Mouse (Mus musculus): ENCODE measurements around the gene Mmp24.
"Not testable (repeated sequence)": the region's sequence is repeated elsewhere in the genome, so short reads cannot be mapped to it uniquely, and the experiment has no call there.

Gene Mmp24

DNA sequence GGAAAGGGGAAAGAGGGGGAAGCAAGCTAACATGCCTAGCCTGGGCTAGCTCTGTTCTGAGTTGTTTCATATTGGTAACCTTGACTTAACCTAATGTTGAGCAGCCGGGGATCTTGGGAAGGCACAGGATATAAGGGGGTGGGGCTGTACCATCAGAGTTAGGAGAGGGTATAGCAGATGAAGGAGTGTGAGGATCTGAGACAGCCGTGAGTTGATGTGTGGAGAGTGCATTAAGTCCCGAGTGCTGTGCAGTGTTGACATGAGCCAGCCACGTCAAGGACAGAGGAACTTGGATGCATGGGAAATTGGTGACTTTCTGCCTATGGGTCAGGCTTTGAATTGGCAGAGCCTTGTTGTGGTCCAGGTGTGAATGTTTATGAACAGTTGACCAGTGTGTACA is 37.5 kb downstream of the Mmp24 start:
- no peak for DNase-seq (ENCODE audit: low read depth, low spot score)

DNA sequence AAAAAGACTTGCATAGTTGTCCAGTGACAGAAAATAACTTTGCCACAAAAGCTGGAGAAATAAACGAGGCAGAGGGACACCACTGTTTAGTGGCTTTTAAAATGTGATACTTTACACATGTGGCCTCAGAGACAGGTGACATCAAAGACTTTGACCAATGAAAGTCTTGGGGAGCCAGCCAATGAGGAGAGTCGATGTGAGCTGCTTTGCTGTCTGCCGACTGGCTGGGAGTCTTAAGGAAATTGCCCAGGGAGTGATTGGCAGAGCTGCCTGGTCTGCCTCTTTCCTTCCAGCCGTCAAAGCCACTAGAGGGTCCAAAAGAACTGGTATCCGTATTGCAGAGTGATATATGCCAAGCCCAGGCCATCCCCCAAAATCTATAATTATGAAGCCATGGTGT is 39.7 kb downstream of the Mmp24 start:
- no peak for DNase-seq (ENCODE audit: low read depth, low spot score)

DNA sequence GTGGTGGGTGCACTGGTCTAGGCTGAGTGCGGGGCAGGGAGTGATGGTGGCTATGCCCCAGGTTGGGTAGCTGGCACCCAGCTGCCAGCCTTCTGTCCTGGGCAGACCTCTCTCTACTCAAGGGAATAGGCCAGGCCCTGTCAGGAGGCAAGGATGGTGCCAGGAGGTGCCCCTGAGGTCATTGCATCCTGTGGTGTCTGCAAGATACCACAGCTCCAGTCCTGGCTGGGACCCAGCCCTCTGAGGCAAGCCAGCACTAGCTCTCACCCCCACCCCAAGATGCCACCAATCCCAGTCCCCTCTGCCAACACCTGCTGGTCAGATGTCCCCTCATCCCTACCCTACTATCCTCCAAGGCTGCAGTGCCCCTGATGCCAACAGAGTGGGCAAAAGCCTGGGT is 41.0 kb downstream of the Mmp24 start:
- DNase-seq (ENCODE audit: low read depth, low spot score), result no peak

DNA sequence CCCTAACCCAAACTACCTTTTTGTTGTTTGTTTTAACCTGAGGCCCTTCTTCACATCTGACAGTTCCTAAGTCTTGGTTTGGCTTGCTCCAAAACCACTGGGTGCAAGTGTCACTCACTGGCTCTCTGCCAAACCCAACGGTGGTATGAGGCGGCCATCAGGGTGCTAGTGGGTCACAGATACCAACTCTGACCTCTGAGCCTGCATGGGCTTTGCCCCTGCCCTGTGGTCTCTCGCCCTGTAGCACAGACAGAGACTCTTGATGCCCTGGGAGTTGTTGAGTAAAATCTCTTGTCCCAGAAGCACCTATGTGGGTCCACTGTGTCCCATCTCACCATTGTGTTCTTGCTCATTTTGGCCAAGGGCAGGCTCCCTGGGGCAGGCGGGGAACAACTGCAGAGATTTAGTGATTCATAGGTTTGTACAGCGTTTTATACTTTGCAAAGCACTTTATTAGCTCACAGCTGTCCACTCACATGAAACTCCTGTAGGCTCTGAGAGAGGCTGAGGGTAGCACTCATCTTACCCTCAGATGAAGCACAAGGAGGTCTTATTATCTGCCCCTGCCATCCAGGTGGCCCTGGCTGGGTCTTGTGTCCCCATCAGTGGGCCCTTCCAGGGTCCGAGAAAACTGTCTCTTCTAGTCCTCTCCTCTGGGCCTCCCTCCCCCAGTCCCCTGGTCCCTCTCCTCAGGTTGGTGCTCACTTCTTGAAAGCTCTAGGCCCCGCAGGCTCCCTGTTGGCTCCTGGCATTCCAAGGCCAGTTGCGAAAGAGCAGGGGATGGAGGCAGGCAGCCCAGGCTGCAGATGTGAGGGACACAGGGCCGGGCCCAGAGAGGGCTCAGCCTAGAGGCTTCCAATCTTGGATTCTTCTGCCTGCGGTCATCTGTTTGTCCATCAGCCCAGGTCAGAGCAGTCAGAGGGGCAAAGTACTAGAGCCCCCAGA is 42.4 kb downstream of the Mmp24 start:
- no peak for DNase-seq (ENCODE audit: low read depth, low spot score)

DNA sequence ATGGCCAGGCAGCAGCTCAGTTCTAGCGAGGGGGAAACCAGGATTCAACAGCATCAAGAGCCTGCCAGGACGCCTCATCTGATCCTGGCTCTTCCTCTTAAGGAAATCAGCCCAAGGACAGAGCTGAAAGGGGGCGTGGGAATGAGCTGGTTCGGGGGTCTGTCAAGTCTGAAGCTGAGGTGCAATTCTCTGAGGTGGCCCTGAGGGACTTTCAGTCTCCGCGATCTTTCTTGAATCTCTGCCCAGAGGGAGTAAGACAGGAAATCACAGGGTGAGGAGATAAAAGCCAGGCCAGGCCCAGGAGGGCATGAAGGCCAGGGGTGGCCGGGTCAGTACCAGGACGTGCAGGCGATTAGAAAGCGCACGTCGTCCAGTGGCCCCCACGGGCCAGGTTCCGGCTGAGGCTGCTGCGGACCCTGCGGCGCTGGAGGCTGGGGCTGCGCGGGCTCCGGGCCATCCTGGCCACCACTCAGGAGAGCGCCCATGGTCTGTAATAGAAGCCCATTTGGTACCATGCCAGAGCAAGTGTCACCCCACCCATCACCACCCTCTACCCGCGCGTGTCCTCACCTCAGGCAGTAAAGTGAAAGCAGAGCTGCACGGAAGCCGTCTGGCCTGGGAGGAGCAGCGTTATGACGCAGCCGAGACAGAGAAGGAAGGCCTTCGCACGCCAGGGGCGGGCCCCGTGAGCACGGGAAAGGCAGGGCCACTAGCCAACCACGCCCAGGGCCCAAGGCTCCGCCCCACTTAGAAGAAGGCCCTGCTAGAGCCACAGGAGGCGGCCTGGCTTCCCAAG is 43.7 kb downstream of the Mmp24 start:
- DNase-seq (ENCODE audit: low read depth, low spot score), result peak; percentile 87

DNA sequence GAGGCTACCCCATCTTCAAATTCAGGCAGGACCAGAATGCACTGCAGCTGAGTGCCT is 44.1 kb downstream of the Mmp24 start, which contains the start of gene BC029722:
BC029722 (minus strand) TSS at position 35 of the 57 bp plus-strand sequence.
- no peak for DNase-seq (ENCODE audit: low read depth, low spot score)

- DNase-seq (ENCODE audit: low read depth, low spot score), result no peak
Observed at GRCm38 (mm10) chr2:155819449-155820251, 44.5 kb downstream of the Mmp24 start.

DNA sequence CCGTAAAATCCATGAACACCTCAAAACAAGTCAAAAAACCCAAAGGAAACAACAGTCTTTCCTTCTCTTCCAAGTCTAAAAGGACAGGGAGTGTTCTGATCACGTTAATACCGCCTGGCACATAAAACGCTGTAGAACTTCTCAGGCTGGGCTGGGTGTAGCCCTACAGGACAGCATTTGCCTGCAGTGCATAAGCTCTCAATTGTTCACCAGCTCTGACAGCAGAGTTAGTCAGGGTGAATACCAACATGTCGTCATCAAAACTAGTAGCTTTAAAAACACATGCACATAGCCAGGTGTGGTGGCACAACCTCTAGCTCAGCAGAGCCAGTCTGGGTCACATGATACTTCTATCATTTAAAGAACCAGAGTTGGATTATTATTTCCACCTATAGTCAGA is 45.6 kb downstream of the Mmp24 start:
- DNase-seq (ENCODE audit: low read depth, low spot score), result no peak

GRCm38 (mm10) chr2:155823722-155824121 is 48.6 kb downstream of the Mmp24 start:
- no peak for DNase-seq (ENCODE audit: low read depth, low spot score)

DNA sequence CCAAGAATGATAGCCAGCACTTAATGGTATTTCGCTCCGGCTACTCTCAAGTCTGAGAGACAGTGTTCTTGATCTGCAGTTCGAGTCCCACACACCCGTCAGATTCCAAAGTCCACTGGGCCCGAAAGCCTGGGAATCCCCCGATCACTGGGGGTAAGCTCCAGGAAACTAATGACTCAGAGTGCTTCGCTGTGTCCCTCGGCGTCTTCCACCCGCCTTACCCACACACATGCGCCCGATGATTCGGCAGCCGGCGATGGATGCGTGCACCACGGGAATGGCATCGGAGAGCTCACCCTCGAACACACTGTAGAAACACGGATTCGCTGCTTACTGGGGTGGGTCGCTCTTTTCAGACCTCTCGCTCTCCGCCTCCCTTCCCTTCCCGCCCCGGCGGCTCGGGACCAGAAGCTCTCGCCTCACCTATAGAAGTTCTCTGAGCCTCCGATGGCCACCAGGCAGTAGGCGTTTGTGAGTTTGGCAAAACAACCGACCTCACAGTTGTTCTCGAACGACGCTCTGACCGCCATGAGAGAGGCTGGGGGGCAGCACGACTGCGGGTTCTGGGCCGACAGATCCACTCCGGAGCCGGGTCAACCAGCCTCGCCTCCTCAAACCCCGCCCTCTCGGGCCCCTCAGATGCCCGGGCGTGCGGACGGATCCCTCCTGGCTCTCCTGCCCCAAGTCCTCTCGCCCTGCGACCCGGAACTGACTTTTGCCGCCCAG is 50.9 kb downstream of the Mmp24 start:
- DNase-seq (ENCODE audit: low read depth, low spot score), result no peak

DNA sequence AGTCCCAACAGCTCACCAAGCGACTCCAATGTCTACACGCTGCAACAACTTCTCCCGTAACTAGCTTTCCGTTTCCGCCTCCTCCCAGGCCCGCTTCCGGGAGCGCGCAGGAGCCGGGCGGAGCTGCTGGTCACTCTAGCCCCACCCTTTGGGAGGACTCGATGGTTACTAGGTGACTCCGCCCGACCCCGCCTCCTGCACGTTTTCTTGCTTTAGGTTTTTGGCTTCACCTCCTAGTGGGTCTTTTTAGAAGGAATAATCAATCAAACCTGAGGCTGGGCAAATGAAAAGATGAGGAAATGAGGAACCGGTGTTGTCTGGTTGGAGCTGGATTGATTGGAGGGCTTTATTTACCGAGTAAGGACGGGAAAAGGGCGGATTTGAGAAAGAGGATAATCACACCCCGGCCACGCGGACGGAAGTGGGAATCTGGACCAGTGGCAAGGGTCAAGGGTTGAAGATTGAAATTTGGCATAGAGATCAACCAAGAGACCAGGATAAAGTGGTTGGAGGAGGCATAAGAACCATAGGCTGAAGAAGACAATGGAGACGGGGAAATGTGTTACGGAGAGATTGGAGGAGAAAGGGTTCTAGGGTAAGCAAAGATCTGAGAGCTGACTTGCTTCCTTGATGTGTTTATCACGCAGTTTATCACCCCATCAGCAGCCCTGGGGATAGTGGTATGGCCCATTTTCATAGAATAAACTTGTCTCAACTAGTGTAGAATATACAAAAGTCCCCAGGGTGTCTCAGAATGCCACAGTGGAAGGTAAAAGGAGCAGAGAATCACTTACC is 51.7 kb downstream of the Mmp24 start, which contains the start of gene Eif6:
Eif6 (minus strand) TSS at position 296 of the 795 bp plus-strand sequence.
- DNase-seq (ENCODE audit: low read depth, low spot score), result peak; percentile 86

GRCm38 (mm10) chr2:155830841-155831240 is 55.7 kb downstream of the Mmp24 start:
- DNase-seq (ENCODE audit: low read depth, low spot score), result no peak

DNA sequence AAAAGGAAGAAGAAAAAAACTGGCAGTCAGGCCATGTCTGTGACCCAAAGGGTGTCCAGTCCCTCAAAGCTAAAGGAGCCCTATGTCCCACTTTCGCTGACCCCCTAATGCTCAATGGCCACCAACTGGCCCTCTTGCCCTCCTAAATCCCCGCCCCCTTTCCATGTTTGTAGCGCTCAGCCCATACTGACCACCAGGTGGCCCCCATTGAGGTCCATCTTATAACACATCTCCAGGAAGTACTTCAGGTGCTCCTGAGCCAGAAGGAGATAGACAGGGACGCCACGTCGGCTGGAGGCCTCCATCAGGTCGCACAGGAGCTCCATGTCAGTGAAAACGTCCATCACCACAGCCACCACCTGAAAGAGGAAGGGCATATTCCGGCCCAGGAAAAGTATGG is 56.2 kb downstream of the Mmp24 start:
- no peak for DNase-seq (ENCODE audit: low read depth, low spot score)

DNA sequence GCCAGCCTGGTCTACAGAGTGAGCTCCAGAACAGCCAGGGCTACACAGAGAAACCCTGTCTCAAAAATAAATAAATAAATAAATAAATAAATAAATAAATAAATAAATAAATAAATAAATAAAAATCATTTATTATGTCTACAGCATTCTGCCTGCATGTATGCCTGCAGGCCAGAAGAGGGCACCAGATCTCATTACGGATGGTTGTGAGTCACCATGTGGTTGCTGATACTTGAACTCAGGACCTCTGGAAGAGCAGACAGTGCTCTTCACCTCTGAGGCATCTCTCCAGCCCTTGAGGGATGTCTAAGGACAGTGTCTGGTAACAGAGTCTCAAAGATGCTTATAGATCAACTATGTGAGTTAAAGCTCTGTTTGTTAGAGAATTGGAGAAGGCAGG is 56.9 kb downstream of the Mmp24 start:
- DNase-seq (ENCODE audit: low read depth, low spot score), result not testable (repeated sequence)

DNA sequence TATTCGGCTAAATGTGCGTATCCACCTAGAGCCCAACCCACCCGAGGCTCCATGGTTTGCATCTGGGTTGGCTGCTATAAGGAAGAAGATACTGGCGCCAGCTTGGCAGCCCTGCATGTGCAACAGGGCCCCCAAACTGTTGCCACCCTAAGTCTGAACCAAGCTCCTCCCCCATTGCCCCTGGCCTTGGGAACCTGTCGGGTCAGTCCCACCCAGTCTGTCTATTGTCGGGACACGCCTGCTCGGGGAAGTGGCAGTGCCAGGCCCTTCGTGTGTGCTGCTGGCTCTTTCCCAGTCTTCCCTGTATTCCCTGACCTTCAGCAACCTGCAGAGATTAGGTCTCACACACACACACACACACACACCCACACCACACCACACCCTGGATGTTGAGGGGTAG is 59.6 kb downstream of the Mmp24 start, which contains the start of gene Fam83c:
Fam83c (minus strand) TSS at position 123 of the 400 bp plus-strand sequence.
- no peak for DNase-seq (ENCODE audit: low read depth, low spot score)

DNA sequence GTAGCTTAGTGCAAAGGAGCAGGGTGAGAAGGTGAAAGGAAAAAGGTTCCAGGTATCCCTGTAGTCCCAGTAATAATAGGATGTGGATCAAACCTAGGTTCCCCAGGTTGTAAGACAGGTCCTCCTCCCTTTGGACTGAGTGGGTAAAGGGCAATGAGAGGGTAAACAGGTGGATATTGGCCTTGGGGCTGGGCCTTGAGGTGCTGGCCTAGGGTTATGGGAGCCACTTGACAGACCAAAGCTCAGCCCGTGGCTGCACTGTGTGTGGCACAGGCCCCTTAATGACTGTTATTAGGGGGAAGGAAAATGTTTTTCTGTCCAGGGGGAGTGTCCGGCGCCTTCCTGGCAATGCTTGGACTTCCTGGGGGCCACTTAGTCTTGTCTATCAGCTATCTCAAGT is 62.8 kb downstream of the Mmp24 start:
- DNase-seq (ENCODE audit: low read depth, low spot score), result no peak

- no peak for DNase-seq (ENCODE audit: low read depth, low spot score)
Observed at GRCm38 (mm10) chr2:155838961-155839360, 63.8 kb downstream of the Mmp24 start.

- DNase-seq (ENCODE audit: low read depth, low spot score), result no peak
Observed at GRCm38 (mm10) chr2:155846930-155847329, 71.8 kb downstream of the Mmp24 start.

- peak; percentile 85 for DNase-seq (ENCODE audit: low read depth, low spot score)
Observed at GRCm38 (mm10) chr2:155848291-155848690, 73.1 kb downstream of the Mmp24 start.

- DNase-seq (ENCODE audit: low read depth, low spot score), result no peak
Observed at GRCm38 (mm10) chr2:155849464-155849863, 74.3 kb downstream of the Mmp24 start.

DNA sequence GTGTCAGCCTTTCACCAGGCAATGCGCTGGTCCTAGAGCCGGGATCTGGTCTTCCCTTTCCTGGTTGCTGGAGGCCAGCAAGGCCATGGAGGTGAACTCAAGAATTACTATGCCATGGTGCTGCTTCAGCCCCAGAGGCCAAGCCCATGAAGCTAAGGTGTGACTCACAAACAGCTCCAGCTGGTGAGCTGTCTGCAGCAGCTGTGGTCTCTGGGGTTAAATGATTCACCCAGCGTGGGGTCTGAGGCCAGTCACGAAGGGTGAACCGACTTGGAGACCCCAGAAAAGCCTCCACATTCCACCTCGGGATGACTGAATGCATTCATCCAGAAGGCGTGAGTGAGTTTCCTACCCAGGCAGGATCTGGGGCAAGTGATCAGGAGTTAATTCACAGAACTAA is 75.0 kb downstream of the Mmp24 start:
- DNase-seq (ENCODE audit: low read depth, low spot score), result no peak
